Mouse (Mus musculus) liver, embryonic 14.5 days (tissue): Measurements from ENCODE around the gene Inpp5b.

Experiments used
- CTCF ChIP-seq: IDR thresholded peaks from 2 replicates; pipeline ENCODE4 v1.5.1; 2016; ENCODE audit warnings: antibody characterized with exemption, low read depth, control low read depth
- EP300 ChIP-seq: IDR thresholded peaks from 2 replicates; pipeline ENCODE4 v1.6.1; 2016; ENCODE audit warnings: antibody characterized with exemption, low read depth

DNA sequence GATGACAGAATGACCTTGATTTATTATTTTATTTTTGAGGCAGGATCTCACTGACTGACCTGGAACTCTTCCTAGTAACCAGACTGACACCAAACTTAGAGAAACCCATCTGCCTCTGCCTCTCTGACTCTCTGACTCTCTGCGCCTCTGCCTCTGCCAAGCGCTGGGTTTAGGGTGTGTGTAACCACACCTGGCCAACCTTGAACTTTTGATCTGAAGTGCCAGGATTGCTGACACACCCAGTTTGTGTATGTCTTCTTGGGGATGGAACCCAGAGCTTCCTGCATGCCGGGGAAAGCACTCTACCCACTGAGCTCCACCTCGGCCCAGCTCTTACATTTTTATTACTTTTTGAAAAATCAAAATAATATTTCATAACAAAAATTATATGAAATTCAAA is 77.2 kb downstream of the Inpp5b start:
- TF ChIP-seq CTCF: no peak
- no peak for TF ChIP-seq EP300
